Mouse (Mus musculus) heart, embryonic 10.5 days (tissue): ENCODE data around the gene Akr1b7. TPM values are rescaled to one million over a fixed set of nuclear protein-coding genes. Genes with fewer than 3 reads are reported as not detected.
"Not testable (repeated sequence)": the region's sequence is repeated elsewhere in the genome, so short reads cannot be mapped to it uniquely, and the experiment has no call there.

Experiments
- DNase-seq: peaks from one replicate; pipeline ENCODE4 v3.0.0-alpha.2; 2017; ENCODE audit warnings: low spot score
- H3K27ac ChIP-seq: fragments of 300-500 bp; sonication (generic); 2 replicates; pipeline ENCODE4 v1.5.1; 2016; ENCODE audit warnings: mild to moderate bottlenecking
- H3K27me3 ChIP-seq: fragments of 300-500 bp; sonication (generic); 2 replicates; pipeline ENCODE4 v1.6.1; 2016; ENCODE audit warnings: mild to moderate bottlenecking; ENCODE audit not compliant: poor library complexity, insufficient read depth, severe bottlenecking
- H3K36me3 ChIP-seq: fragments of 300-500 bp; sonication (generic); 2 replicates; pipeline ENCODE4 v1.6.1; 2016; ENCODE audit warnings: mild to moderate bottlenecking, moderate library complexity
- H3K4me1 ChIP-seq: fragments of 300-500 bp; sonication (generic); 2 replicates; pipeline ENCODE4 v1.6.1; 2016; ENCODE audit warnings: mild to moderate bottlenecking
- H3K4me3 ChIP-seq: fragments of 300-500 bp; sonication (generic); 2 replicates; pipeline ENCODE4 v1.5.1; 2016; ENCODE audit warnings: mild to moderate bottlenecking, moderate library complexity
- H3K9me3 ChIP-seq: fragments of 300-500 bp; sonication (generic); 2 replicates; pipeline ENCODE4 v1.6.1; 2016; ENCODE audit warnings: mild to moderate bottlenecking, moderate library complexity
- WGBS: fragments of 180-500 bp; shearing (Covaris S2); methylation state at CpG from one replicate; pipeline ENCODE4 v1.1.7; 2016; 5-methylcytosine and 5-hydroxymethylcytosine counted together
- polyA plus RNA-seq: library from polyadenylated mRNA; unstranded; fragments of >200 nt; fragmentation: Nextera tagmentation; extraction: Ambion mirVana; gene quantifications from 2 replicates; pipeline ENCODE4 v1.2.1, GENCODE M21; 2016

The Akr1b7 gene
- polyA plus RNA-seq, 1 experiment from 2014 or later, result 0.57 TPM

DNA sequence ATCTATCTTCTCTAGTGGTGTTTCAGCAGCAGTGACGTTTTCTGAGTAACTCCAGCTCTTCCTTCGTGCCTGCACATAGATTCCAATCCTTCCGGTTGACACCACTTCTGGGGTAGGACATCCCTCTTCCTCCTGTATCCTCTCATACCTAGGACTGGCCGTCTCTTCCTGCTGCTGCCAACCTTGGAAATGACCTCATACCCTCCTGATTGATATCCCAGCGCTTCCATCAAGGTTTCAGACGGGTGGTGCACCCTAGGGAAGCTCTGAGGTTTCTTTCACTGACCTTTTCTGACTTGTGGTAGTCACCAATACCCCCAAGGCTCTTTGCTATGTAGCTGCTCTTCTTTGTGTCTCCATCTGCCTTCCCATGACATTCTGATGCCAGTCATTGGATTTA is 13.7 kb upstream of the Akr1b7 start:
- H3K36me3 ChIP-seq, result peaks cover 46% of the 10 kb centered on the region
- no peak overlapping the region for H3K27ac ChIP-seq
- H3K27me3 ChIP-seq, result no peaks in the 10 kb centered on the region
- H3K4me1 ChIP-seq, result no peaks in the 10 kb centered on the region
- no peak overlapping the region for H3K4me3 ChIP-seq
- DNase-seq, result no peak
- WGBS, result 77% methylated on average over 6 of the region's 6 CpGs
- no peaks in the 10 kb centered on the region for H3K9me3 ChIP-seq

DNA sequence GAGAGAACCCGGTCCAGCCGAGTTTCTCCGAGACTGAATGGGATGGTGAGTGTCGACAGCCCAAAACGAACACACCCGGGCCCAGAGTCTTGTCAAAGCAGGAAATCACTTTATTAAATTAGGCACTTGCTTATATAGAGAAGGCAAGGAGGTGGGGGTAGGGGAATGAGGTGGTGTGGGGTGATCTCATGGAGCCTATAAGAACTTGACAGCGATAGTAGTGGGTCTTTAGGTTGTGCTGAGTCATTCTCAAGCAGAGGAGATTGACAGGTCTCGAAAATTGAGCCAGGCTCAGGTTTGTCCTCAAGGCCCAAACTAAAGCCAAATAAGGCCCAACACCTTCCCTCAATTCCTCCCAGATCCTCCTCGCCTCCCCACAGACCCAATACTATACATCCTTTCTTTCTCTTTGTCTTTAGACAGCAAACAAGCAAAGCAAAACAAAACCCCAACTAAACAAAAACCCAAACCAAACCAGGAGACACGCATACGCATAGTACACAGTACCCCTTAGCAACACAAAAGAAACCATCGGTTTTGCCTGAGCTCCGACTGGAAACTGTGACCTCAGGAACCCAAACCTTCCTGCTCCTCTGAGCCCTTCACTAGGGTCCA is 12.4 kb upstream of the Akr1b7 start:
- no peak for DNase-seq

DNA sequence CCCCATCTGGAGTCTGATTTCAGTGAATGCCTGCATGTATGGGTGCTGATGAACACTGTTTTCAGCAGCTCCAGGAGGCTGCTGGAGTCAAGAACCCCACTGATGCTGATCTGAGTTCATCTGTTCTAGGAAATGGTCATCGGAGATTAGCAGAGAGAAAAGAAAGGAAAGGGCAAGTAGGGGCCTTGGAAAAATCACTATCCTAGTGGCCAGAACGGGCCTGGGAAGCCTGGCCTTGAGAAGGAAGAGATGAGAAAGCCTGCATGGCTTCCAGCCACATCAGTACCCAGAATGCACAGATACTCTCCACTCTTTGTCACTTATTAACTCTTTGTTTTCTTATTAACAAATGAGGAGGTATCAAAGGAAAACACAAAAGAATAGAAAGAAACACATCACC is 11.4 kb upstream of the Akr1b7 start:
- H3K4me1 ChIP-seq, result no peaks in the 10 kb centered on the region
- H3K36me3 ChIP-seq, result peaks cover 26% of the 10 kb centered on the region
- WGBS, result 63% methylated on average over 2 of the region's 2 CpGs
- no peaks in the 10 kb centered on the region for H3K27me3 ChIP-seq
- no peak overlapping the region for H3K4me3 ChIP-seq
- H3K27ac ChIP-seq, result no peak overlapping the region
- DNase-seq, result no peak
- H3K9me3 ChIP-seq, result no peaks in the 10 kb centered on the region

More for the DNA sequence above, 12.4 kb upstream of the Akr1b7 start:
- no peak overlapping the region for H3K27ac ChIP-seq
- no peak overlapping the region for H3K4me3 ChIP-seq
- H3K4me1 ChIP-seq, result no peaks in the 10 kb centered on the region
- peaks cover 34% of the 10 kb centered on the region for H3K36me3 ChIP-seq
- 81% methylated on average over 13 of the region's 13 CpGs for WGBS
- H3K9me3 ChIP-seq, result no peaks in the 10 kb centered on the region
- H3K27me3 ChIP-seq, result no peaks in the 10 kb centered on the region

DNA sequence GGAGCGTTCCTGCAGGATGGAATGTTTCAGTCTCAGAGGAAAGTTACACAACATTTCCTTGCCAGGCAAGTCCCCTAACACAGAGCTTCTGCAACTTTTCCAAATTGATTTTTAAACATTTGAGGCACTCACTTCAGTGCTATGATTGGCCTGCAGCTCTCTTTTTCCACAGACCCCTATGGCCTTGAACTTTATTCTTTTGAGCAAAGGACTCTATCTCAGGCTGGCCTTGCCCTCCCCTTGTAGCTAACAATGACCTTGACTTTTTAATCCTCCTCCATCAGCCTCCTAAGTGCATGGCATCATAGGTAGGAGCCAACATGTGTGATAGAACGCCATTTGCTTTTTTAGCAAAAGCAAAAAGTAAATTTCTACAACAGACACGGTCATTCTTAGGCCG is 5.4 kb upstream of the Akr1b7 start:
- no peaks in the 10 kb centered on the region for H3K4me1 ChIP-seq
- no peaks in the 10 kb centered on the region for H3K36me3 ChIP-seq
- DNase-seq, result no peak
- WGBS, result 89% methylated on average over 4 of the region's 4 CpGs
- peaks cover 4% of the 10 kb centered on the region; the same call in 1 of the 2 replicates for H3K9me3 ChIP-seq
- H3K27me3 ChIP-seq, result no peaks in the 10 kb centered on the region
- no peak overlapping the region for H3K27ac ChIP-seq
- H3K4me3 ChIP-seq, result no peak overlapping the region

DNA sequence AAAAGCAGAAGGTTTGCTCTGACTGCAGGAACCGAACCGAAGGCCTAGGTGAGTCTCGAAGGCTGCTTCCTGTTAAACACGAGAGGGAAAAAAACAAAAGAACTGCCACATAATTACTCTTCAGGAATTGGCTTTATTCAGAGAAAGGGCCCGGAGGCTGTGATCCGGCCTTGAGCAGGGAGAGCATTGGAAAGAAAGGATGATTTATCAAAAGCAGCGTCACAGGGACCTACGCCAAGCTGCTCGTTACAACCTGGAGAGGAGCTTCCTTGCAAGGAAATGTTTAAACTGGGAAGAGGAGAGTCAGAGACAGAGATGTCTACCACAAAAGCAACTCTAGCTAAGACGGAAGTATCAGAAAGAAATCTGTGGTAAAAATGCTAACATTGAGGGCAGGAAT is 4.7 kb upstream of the Akr1b7 start:
- no peak for DNase-seq
- no peak overlapping the region for H3K4me3 ChIP-seq
- 87% methylated on average over 10 of the region's 10 CpGs for WGBS
- no peak overlapping the region for H3K27ac ChIP-seq
- peaks cover 4% of the 10 kb centered on the region; the same call in 1 of the 2 replicates for H3K9me3 ChIP-seq
- H3K27me3 ChIP-seq, result no peaks in the 10 kb centered on the region
- H3K36me3 ChIP-seq, result no peaks in the 10 kb centered on the region
- H3K4me1 ChIP-seq, result no peaks in the 10 kb centered on the region

DNA sequence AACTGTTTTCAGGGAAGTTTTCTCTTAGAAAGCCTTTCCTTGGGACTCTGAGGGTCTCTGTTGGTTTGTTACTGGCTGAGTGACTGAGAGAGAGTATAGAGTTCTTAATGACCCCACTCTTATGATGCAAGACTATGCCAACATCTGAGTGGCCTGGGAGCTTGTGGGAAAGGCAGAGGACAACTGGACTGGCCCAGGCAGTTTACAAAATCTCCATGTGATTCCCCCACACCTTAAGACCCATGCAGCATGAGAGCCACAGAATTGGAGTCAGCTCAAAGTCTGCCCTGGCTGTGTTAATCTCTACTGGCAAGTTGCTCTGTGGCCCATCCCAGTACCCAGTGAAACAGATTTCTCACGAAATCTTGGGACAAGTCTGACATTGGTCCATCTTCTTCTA is 554 bp downstream of the Akr1b7 start:
- Histone ChIP-seq H3K9me3 (no peaks in the 10 kb centered on the region), H3K36me3 (no peaks in the 10 kb centered on the region), H3K27ac (no peak overlapping the region), H3K4me1 (no peaks in the 10 kb centered on the region), H3K4me3 (no peak overlapping the region), H3K27me3 (no peaks in the 10 kb centered on the region)
- DNase-seq, result no peak
- 72% methylated on average over 1 of the region's 1 CpGs for WGBS

DNA sequence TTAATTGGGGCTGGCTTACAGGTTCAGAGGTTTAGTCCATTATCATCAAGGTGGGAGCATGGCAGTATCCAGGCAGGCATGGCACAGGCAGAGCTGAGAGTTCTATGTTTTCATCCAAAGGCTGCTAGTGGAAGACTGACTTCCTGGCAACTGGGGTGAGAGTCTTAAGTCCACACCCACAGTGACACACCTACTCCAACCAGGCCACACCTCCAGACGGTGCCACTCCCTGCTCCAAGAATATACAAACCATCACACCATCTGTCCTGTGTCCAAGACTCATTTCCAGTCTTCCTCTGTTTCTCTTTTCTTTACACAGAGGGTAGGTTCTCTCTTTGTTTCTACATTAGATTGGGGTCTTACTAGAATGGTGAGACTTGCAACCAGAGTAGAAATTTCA is 1.3 kb downstream of the Akr1b7 start:
- H3K4me3 ChIP-seq, H3K27me3 ChIP-seq, DNase-seq, H3K27ac ChIP-seq, H3K9me3 ChIP-seq, H3K4me1 ChIP-seq, H3K36me3 ChIP-seq: not testable (repeated sequence)
- WGBS, result 54% methylated on average over 1 of the region's 1 CpGs

DNA sequence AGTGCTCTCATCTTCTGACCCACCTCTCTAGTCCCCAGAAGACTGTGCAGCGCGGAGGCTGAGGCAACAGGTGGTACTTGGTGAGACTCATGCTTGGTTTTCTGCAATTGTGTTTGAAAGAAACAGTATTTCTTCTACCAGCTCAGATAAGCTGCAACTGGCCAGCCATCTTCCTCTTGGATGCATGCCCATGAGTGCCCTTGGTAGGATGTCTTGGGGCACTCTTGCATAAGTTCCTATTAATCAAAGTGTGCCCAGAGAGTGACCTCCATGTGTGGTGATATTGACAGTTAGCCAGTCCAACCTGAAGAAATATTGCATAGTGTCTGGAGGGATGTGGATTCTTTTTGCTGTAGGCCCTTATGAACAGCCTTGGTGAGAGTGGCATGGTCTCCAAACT is 4.4 kb downstream of the Akr1b7 start:
- DNase-seq, result no peak
- 91% methylated on average over 2 of the region's 2 CpGs for WGBS
- no peak overlapping the region for H3K27ac ChIP-seq
- H3K36me3 ChIP-seq, result no peaks in the 10 kb centered on the region
- no peaks in the 10 kb centered on the region for H3K4me1 ChIP-seq
- H3K27me3 ChIP-seq, result no peaks in the 10 kb centered on the region
- H3K9me3 ChIP-seq, result no peaks in the 10 kb centered on the region
- no peak overlapping the region for H3K4me3 ChIP-seq

DNA sequence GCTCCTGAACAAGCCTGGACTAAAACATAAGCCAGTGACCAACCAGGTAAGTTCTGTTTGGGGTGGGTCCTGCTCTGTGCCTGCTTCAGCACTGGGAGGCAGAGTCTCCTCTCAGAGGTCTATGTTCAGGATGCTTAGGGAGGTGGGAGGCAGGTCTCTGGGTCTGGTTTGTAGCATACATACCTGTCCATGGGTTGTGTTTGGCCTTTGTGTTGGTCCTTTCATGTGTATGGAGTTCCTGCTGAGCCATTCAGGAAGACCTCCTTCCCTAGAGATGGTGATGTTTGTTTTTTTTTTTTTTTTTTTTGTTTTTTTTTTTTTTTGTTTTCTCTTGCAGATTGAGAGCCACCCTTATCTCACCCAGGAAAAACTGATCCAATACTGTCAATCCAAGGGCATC is 6.9 kb downstream of the Akr1b7 start:
- DNase-seq, result no peak
- H3K4me3 ChIP-seq, result no peak overlapping the region
- no peaks in the 10 kb centered on the region for H3K4me1 ChIP-seq
- H3K27ac ChIP-seq, result no peak overlapping the region
- no peaks in the 10 kb centered on the region for H3K36me3 ChIP-seq
- H3K9me3 ChIP-seq, result no peaks in the 10 kb centered on the region
- no peaks in the 10 kb centered on the region for H3K27me3 ChIP-seq

DNA sequence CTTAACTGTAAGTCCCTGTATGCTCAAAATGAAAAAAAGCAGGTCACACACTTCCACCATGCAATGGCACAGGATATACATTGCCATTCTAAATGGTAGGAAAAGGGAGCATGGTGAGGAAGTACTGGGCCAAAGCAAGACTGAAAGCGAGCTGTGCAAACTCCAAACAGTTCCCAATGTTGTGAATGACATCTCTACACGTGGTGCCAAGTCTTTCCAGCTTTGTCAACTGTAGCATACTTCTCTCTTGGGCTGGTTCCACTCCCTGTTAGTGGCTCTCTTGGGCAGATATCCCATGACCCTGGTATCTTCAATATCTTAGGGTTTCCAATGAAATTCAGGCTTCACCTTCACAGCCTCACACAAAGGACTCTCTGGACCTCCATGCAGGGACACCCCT is 26.9 kb downstream of the Akr1b7 start:
- DNase-seq, result peak; percentile 14
- Histone ChIP-seq H3K4me1 (no peaks in the 10 kb centered on the region), H3K36me3 (no peaks in the 10 kb centered on the region), H3K27ac (no peak overlapping the region), H3K4me3 (no peak overlapping the region), H3K9me3 (no peaks in the 10 kb centered on the region), H3K27me3 (no peaks in the 10 kb centered on the region)
- 58% methylated on average over 2 of the region's 2 CpGs for WGBS

DNA sequence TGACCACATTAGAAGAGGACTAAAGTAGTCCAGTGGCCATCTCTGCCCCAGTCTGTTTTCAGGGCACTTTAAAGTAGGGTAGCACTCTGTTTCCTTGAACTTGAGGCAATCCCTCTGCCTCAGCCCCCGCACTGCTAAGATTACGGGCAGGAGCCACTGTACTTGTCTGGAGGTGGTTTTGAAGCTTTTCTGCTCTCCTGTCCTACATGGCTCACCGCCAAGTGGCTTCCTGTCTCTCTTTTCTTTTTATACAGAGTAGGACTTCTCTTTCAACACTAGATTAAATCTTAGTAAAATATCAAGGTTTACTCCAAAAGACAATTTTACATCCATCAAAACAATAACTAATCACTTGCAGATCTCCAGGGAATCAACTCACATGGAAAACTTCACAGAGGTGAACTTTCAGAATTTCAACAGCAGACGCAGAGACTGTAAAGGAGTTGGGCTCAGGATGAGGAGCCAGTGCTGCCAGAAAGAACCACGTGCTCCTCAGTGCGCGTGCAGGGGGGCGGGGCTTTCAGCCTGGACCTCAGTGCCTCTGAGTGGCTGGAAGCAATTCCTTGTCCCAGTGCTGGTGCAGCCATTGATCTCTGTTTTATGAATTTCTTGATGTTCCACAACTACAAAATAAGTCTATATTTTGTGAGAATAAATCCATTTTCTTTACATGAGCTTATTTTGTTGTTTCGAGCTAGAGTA is 29.6 kb downstream of the Akr1b7 start:
- 52% methylated on average over 9 of the region's 9 CpGs for WGBS
- DNase-seq, result peak; percentile 39
- H3K4me3 ChIP-seq, result no peak overlapping the region
- no peaks in the 10 kb centered on the region for H3K36me3 ChIP-seq
- no peak overlapping the region for H3K27ac ChIP-seq
- H3K27me3 ChIP-seq, result no peaks in the 10 kb centered on the region
- no peaks in the 10 kb centered on the region for H3K4me1 ChIP-seq
- H3K9me3 ChIP-seq, result no peaks in the 10 kb centered on the region

DNA sequence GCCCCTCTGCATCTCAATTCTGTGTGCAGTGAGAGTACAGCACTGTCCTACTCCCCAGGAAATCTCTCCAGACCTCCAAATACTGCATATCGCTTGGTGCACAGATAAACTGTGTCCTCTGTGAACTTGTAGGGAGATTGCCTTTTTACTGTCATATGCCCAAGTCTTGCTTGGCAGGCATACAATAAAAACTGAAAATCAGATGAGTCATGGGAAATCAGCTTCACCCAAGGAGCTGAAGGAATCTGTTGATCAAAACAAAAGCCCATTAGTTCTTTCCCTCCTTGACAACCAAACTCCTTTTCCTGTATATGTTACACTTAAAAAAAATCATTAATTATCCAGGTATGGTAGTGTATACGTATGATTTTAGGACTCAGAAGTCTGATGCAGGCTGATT is 31.7 kb downstream of the Akr1b7 start:
- Histone ChIP-seq H3K4me1 (no peaks in the 10 kb centered on the region), H3K36me3 (no peaks in the 10 kb centered on the region), H3K27ac (no peak overlapping the region), H3K4me3 (no peak overlapping the region), H3K27me3 (no peaks in the 10 kb centered on the region), H3K9me3 (no peaks in the 10 kb centered on the region)
- 77% methylated on average over 2 of the region's 2 CpGs for WGBS
- DNase-seq, result peak; percentile 53

DNA sequence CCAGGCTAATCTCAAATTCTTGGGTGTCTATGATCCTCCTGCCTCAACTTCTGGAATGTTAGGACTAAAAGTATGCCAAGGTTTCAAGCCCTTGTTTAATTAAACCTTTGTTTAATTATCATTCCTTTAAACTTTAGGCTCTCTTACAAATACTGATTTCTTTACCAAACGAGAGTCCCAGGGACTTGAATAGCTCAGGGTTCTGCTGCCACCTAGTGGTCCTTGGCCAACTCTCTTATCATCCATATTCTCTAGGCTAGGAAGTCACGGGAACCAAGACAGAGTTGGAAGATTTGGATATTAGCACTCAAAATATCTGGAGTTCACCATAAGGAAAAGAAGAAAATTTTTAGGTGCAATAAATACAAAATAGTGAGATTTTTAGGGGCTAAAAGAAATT is 35.8 kb downstream of the Akr1b7 start:
- 5% methylated on average over 2 of the region's 2 CpGs for WGBS

DNA sequence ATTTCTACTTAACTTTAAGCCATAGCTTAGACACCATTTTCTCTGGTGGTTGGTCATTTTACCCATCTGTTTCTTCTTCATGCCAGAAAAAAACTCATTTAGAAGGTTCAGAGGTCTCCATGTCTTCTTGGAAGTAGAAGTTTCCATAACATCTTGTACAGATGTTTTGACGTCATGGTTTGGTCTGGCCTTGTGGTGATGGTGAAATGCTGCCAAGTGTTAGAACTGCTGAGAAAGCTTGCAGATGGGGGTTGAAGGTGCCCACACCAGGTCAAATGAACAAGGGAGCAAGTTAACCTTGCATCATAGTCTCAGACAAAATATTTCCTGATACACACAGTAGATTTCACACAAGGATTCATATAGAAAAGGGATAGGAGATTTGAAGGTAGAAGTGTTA is 36.6 kb downstream of the Akr1b7 start:
- H3K36me3 ChIP-seq, result no peaks in the 10 kb centered on the region
- no peak for DNase-seq
- WGBS, result 62% methylated on average over 1 of the region's 1 CpGs
- H3K4me1 ChIP-seq, result no peaks in the 10 kb centered on the region
- no peak overlapping the region for H3K27ac ChIP-seq
- H3K4me3 ChIP-seq, result no peak overlapping the region
- H3K9me3 ChIP-seq, result no peaks in the 10 kb centered on the region
- no peaks in the 10 kb centered on the region for H3K27me3 ChIP-seq

More for the DNA sequence above, 35.8 kb downstream of the Akr1b7 start:
- H3K36me3 ChIP-seq, result no peaks in the 10 kb centered on the region
- H3K27me3 ChIP-seq, result no peaks in the 10 kb centered on the region
- no peaks in the 10 kb centered on the region for H3K4me1 ChIP-seq
- DNase-seq, result peak; percentile 77
- H3K9me3 ChIP-seq, result no peaks in the 10 kb centered on the region
- H3K27ac ChIP-seq, result no peak overlapping the region
- no peak overlapping the region for H3K4me3 ChIP-seq
